Mouse (Mus musculus): ENCODE results near the gene Pld2. TPM values are rescaled to one million over a fixed set of nuclear protein-coding genes. Genes with fewer than 3 reads are reported as not detected.

Pld2 gene
- polyA plus RNA-seq, 2 experiments = 1.3 to 1.9 TPM

GRCm38 (mm10) chr11:70553940-70554339 lies 14.1 kb downstream of the Pld2 start:
- no peak for TF ChIP-seq EP300 (IDR thresholded peaks at IDR 0.05; ENCODE audit: low read depth)
- TF ChIP-seq CTCF (IDR thresholded peaks at IDR 0.05; ENCODE audit: low read depth) = no peak

GRCm38 (mm10) chr11:70557545-70557944 lies 17.7 kb downstream of the Pld2 start:
- no peaks in the 10 kb centered on the region for H3K27me3 ChIP-seq (ENCODE audit: control insufficient read depth, insufficient read depth, low read length)
- no peak for TF ChIP-seq EP300 (IDR thresholded peaks at IDR 0.05; ENCODE audit: low read depth)
- no peak for TF ChIP-seq CTCF (IDR thresholded peaks at IDR 0.05; ENCODE audit: low read depth)
- DNase-seq (ENCODE audit: low read depth in 3 of 3, low spot score in 3 of 3) = no peak
- ATAC-seq (ENCODE audit: insufficient read depth) = no peak
- H3K9me3 ChIP-seq (ENCODE audit: control insufficient read depth, low read length) = no peaks in the 10 kb centered on the region
- H3K9ac ChIP-seq (replicated peaks) = no peak overlapping the region
- H3K4me1 ChIP-seq (replicated peaks; ENCODE audit: control insufficient read depth in 2 of 2, insufficient read depth in 2 of 2, low read length in 1 of 2) = peaks cover 7 to 8% of the 10 kb centered on the region in 2 experiments
- H3K27ac ChIP-seq = no peak overlapping the region
- no peaks in the 10 kb centered on the region for H3K36me3 ChIP-seq (replicated peaks; ENCODE audit: control insufficient read depth, insufficient read depth, low read depth)
- H3K4me3 ChIP-seq (ENCODE audit: insufficient read depth in 1 of 2, low read depth in 2 of 2, low read length in 2 of 2) = no peak overlapping the region
- no peak overlapping the region for H3K4me2 ChIP-seq (ENCODE audit: low read depth)
- 78% methylated on average over 9 of the region's 9 CpGs for WGBS (ENCODE audit: insufficient replicate concordance)

More at GRCm38 (mm10) chr11:70553940-70554339, 14.1 kb downstream of the Pld2 start:
- no peak overlapping the region for H3K4me3 ChIP-seq (ENCODE audit: insufficient read depth in 1 of 2, low read depth in 2 of 2, low read length in 2 of 2)
- H3K27ac ChIP-seq = no peak overlapping the region
- WGBS (ENCODE audit: insufficient replicate concordance) = 37% methylated on average over 7 of the region's 7 CpGs
- no peaks in the 10 kb centered on the region for H3K4me1 ChIP-seq (replicated peaks; ENCODE audit: control insufficient read depth in 2 of 2, insufficient read depth in 2 of 2, low read length in 1 of 2)
- no peaks in the 10 kb centered on the region for H3K27me3 ChIP-seq (ENCODE audit: control insufficient read depth, insufficient read depth, low read length)
- H3K9me3 ChIP-seq (ENCODE audit: control insufficient read depth, low read length) = no peaks in the 10 kb centered on the region
- DNase-seq (ENCODE audit: low read depth in 3 of 3, low spot score in 3 of 3) = no peak
- H3K36me3 ChIP-seq (replicated peaks; ENCODE audit: control insufficient read depth, insufficient read depth, low read depth) = no peaks in the 10 kb centered on the region
- no peak overlapping the region for H3K9ac ChIP-seq (replicated peaks)
- no peak for ATAC-seq (ENCODE audit: insufficient read depth)
- H3K4me2 ChIP-seq (ENCODE audit: low read depth) = no peak overlapping the region

- no peaks in the 10 kb centered on the region for H3K36me3 ChIP-seq (replicated peaks; ENCODE audit: control insufficient read depth, insufficient read depth, low read depth)
- DNase-seq (ENCODE audit: low read depth in 3 of 3, low spot score in 3 of 3) = no peak
- H3K4me3 ChIP-seq (ENCODE audit: insufficient read depth in 1 of 2, low read depth in 2 of 2, low read length in 2 of 2) = peak overlapping the region; percentile 73 to 93
- H3K27ac ChIP-seq = no peak overlapping the region
- TF ChIP-seq CTCF (IDR thresholded peaks at IDR 0.05; ENCODE audit: low read depth) (no peak), EP300 (IDR thresholded peaks at IDR 0.05; ENCODE audit: low read depth) (no peak)
- H3K27me3 ChIP-seq (ENCODE audit: control insufficient read depth, insufficient read depth, low read length) = no peaks in the 10 kb centered on the region
- H3K9ac ChIP-seq (replicated peaks) = no peak overlapping the region
- 7% methylated on average over 2 of the region's 2 CpGs for whole genome bisulfite sequencing (ENCODE audit: insufficient replicate concordance)
- peaks cover 11 to 28% of the 10 kb centered on the region in 2 experiments for H3K4me1 ChIP-seq (replicated peaks; ENCODE audit: control insufficient read depth in 2 of 2, insufficient read depth in 2 of 2, low read length in 1 of 2)
- peak overlapping the region; percentile 91 for H3K4me2 ChIP-seq (ENCODE audit: low read depth)
- H3K9me3 ChIP-seq (ENCODE audit: control insufficient read depth, low read length) = no peaks in the 10 kb centered on the region
- no peak for ATAC-seq (ENCODE audit: insufficient read depth)
Measured at GRCm38 (mm10) chr11:70561937-70562286, 22.0 kb downstream of the Pld2 start.

GRCm38 (mm10) chr11:70562287-70562994 lies 22.6 kb downstream of the Pld2 start, which contains the start of gene Mink1:
Gene Mink1, plus strand, starts transcription at chr11:70562881.
- H3K4me3 ChIP-seq (ENCODE audit: insufficient read depth in 1 of 2, low read depth in 2 of 2, low read length in 2 of 2) = peak within 1 kb of the TSS; percentile 73 to 93
- H3K4me2 ChIP-seq (ENCODE audit: low read depth) = peak within 1 kb of the TSS; percentile 91
- under 1% methylated on average over 56 of the region's 57 CpGs for WGBS (ENCODE audit: insufficient replicate concordance)
- peak within 1 kb of the TSS; percentile 26; the same call in 1 of the 2 replicates for H3K27ac ChIP-seq
- TF ChIP-seq CTCF (IDR thresholded peaks at IDR 0.05; ENCODE audit: low read depth) = no peak
- TF ChIP-seq EP300 (IDR thresholded peaks at IDR 0.05; ENCODE audit: low read depth) = no peak
- H3K27me3 ChIP-seq (ENCODE audit: control insufficient read depth, insufficient read depth, low read length) = no peaks in the 10 kb centered on the region
- H3K9ac ChIP-seq (replicated peaks) = peak within 1 kb of the TSS; percentile 78
- DNase-seq (ENCODE audit: low read depth in 3 of 3, low spot score in 3 of 3) = peak; percentile 70 to 72 (median 71)
- H3K9me3 ChIP-seq (ENCODE audit: control insufficient read depth, low read length) = no peaks in the 10 kb centered on the region
- peaks cover 11 to 28% of the 10 kb centered on the region in 2 experiments for H3K4me1 ChIP-seq (replicated peaks; ENCODE audit: control insufficient read depth in 2 of 2, insufficient read depth in 2 of 2, low read length in 1 of 2)
- ATAC-seq (ENCODE audit: insufficient read depth) = peak; percentile 85
- H3K36me3 ChIP-seq (replicated peaks; ENCODE audit: control insufficient read depth, insufficient read depth, low read depth) = no peaks in the 10 kb centered on the region

- no peaks in the 10 kb centered on the region for H3K36me3 ChIP-seq (replicated peaks; ENCODE audit: control insufficient read depth, insufficient read depth, low read depth)
- H3K9me3 ChIP-seq (ENCODE audit: control insufficient read depth, low read length) = no peaks in the 10 kb centered on the region
- H3K27ac ChIP-seq = no peak overlapping the region
- no peaks in the 10 kb centered on the region for H3K27me3 ChIP-seq (ENCODE audit: control insufficient read depth, insufficient read depth, low read length)
- no peak for TF ChIP-seq EP300 (IDR thresholded peaks at IDR 0.05; ENCODE audit: low read depth)
- TF ChIP-seq CTCF (IDR thresholded peaks at IDR 0.05; ENCODE audit: low read depth) = no peak
- DNase-seq (ENCODE audit: low read depth in 3 of 3, low spot score in 3 of 3) (no peak), ATAC-seq (ENCODE audit: insufficient read depth) (no peak; the same call in 1 of the 2 replicates)
- peaks cover 11 to 28% of the 10 kb centered on the region in 2 experiments for H3K4me1 ChIP-seq (replicated peaks; ENCODE audit: control insufficient read depth in 2 of 2, insufficient read depth in 2 of 2, low read length in 1 of 2)
- peak overlapping the region; percentile 91 for H3K4me2 ChIP-seq (ENCODE audit: low read depth)
- H3K9ac ChIP-seq (replicated peaks) = peak overlapping the region; percentile 78
- H3K4me3 ChIP-seq (ENCODE audit: insufficient read depth in 1 of 2, low read depth in 2 of 2, low read length in 2 of 2) = peak overlapping the region; percentile 73 to 93
- 0% methylated on average over 24 of the region's 31 CpGs for WGBS (ENCODE audit: insufficient replicate concordance)
Measured at GRCm38 (mm10) chr11:70562995-70563469, 23.2 kb downstream of the Pld2 start.

Data from liver, embryonic 14.5 days (tissue).